ENCODE assay signal across 7 mouse cellular contexts in the genomic region with DNA sequence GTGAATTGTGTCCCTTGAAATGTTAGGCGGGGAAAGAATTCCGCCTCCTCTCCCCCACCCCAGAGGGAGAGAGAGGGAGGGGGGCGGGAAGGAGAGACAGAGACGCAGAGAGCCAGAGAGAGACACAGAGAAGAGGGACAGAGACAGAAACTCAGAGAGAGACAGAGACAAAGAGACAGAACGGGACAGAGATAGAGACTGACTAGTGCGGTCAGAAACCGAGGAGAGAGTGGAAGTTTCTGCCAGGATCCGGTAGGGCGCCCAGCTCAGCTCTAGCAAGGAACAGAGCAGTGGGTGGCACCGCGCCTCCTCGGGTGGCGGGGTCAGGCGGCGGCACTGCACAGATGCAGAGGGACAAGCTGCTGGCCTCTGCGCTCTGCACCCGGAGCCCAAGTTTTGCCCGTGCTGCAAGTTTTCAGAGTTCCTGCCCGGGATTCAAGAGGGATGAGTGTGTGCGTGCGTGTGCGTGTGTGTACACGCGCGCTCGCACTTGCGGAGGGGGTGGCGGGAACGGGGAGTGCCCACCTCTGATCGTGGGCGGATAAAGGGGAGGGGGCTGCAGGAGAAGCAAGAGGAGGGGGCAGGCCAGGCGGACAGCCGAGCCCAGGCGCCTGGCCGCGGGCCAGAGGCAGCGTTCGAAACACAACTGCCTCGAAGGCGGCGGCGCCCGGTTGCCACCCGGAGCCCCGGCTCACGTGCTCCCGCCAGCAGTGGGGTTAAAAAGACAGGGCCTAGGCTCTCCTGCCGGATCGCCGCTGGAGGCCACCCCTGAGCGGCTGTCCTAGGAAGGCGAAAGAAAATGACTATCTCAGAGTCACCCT. TPM values are rescaled to one million over a fixed set of nuclear protein-coding genes. Genes with fewer than 3 reads are reported as not detected.
A peak's percentile ranks its signal among the peaks of the same experiment; 100 is the strongest.
DNase-seq lines count a peak whose midpoint lies in the region; ATAC-seq lines count a peak whose summit lies in the region.

No protein-coding gene starts in this region.

- H3K9me3 ChIP-seq in embryonic facial prominence, embryonic 14.5 days (ENCODE audit: control insufficient read depth, low read length) = no peaks in the 10 kb centered on the region
- no peaks in the 10 kb centered on the region for H3K9me3 ChIP-seq in hindbrain, embryonic 13.5 days
- no peaks in the 10 kb centered on the region for H3K9me3 ChIP-seq in liver, embryonic 12.5 days (replicated peaks)
- H3K9me3 ChIP-seq in neural tube, embryonic 12.5 days = no peaks in the 10 kb centered on the region

- H3K36me3 ChIP-seq in embryonic facial prominence, embryonic 14.5 days (ENCODE audit: control insufficient read depth, insufficient read depth, low read length) = no peaks in the 10 kb centered on the region
- H3K36me3 ChIP-seq in hindbrain, embryonic 13.5 days = no peaks in the 10 kb centered on the region
- H3K36me3 ChIP-seq in liver, embryonic 12.5 days = no peaks in the 10 kb centered on the region
- no peaks in the 10 kb centered on the region for H3K36me3 ChIP-seq in neural tube, embryonic 12.5 days

- peak overlapping the region; percentile 99 for H3K4me2 ChIP-seq in embryonic facial prominence, embryonic 14.5 days (ENCODE audit: low read depth, low read length)
- H3K4me2 ChIP-seq in hindbrain, embryonic 13.5 days = peak overlapping the region; percentile 94
- H3K4me2 ChIP-seq in liver, embryonic 12.5 days = peak overlapping the region; percentile 79
- H3K4me2 ChIP-seq in neural tube, embryonic 12.5 days (replicated peaks) = peak overlapping the region; percentile 96

- H3K27ac ChIP-seq in embryonic facial prominence, embryonic 14.5 days (replicated peaks; ENCODE audit: low read depth, low read length) = peak overlapping the region; percentile 92
- H3K27ac ChIP-seq in hindbrain, embryonic 13.5 days = peak overlapping the region; percentile 49
- peak overlapping the region; percentile 80 for H3K27ac ChIP-seq in liver, embryonic 12.5 days
- no peak overlapping the region for H3K27ac ChIP-seq in neural tube, embryonic 12.5 days

- WGBS in embryonic facial prominence, embryonic 14.5 days = under 1% methylated on average over 48 of the region's 52 CpGs
- WGBS in hindbrain, embryonic 13.5 days = under 1% methylated on average over 51 of the region's 52 CpGs
- under 1% methylated on average over 49 of the region's 52 CpGs for WGBS in liver, embryonic 12.5 days (ENCODE audit: insufficient replicate concordance)
- under 1% methylated on average over 51 of the region's 52 CpGs for WGBS in neural tube, embryonic 12.5 days

- no peaks in the 10 kb centered on the region for H3K27me3 ChIP-seq in embryonic facial prominence, embryonic 14.5 days (replicated peaks; ENCODE audit: control insufficient read depth, insufficient read depth, low read length)
- peaks cover 21% of the 10 kb centered on the region for H3K27me3 ChIP-seq in hindbrain, embryonic 13.5 days
- H3K27me3 ChIP-seq in liver, embryonic 12.5 days (replicated peaks) = peaks cover 63% of the 10 kb centered on the region
- H3K27me3 ChIP-seq in neural tube, embryonic 12.5 days (replicated peaks) = no peaks in the 10 kb centered on the region

- intact Hi-C loops in left cerebral cortex, postnatal 36 days (cut with DNase I) = loop anchor here (5.0 kb wide), 1 partner anchor 76 kb away; no protein-coding TSS in a partner anchor

- peak overlapping the region; percentile 75 for H3K4me3 ChIP-seq in embryonic facial prominence, embryonic 14.5 days (ENCODE audit: low read depth, low read length)
- peak overlapping the region; percentile 74 for H3K4me3 ChIP-seq in hindbrain, embryonic 13.5 days
- peak overlapping the region; percentile 65 for H3K4me3 ChIP-seq in liver, embryonic 12.5 days
- H3K4me3 ChIP-seq in neural tube, embryonic 12.5 days = peak overlapping the region; percentile 79

- no peaks in the 10 kb centered on the region for H3K4me1 ChIP-seq in embryonic facial prominence, embryonic 14.5 days (ENCODE audit: control insufficient read depth, insufficient read depth, low read length)
- H3K4me1 ChIP-seq in hindbrain, embryonic 13.5 days (replicated peaks) = peaks cover 42% of the 10 kb centered on the region
- H3K4me1 ChIP-seq in liver, embryonic 12.5 days = peaks cover 12% of the 10 kb centered on the region
- peaks cover 25% of the 10 kb centered on the region for H3K4me1 ChIP-seq in neural tube, embryonic 12.5 days

- peak; percentile 2 to 17 for DNase-seq in B cell, adult 2 months
- peak; percentile 42 for DNase-seq in MN1 (ENCODE audit: low spot score)
- DNase-seq in embryonic facial prominence, embryonic 14.5 days (ENCODE audit: low spot score) = peak; percentile 87
- no peak for DNase-seq in left cerebral cortex, postnatal 36 days (ENCODE audit: low spot score in 2 of 2)

- peak overlapping the region; percentile 96 for H3K9ac ChIP-seq in embryonic facial prominence, embryonic 14.5 days (ENCODE audit: low read depth, low read length)
- H3K9ac ChIP-seq in hindbrain, embryonic 13.5 days = peak overlapping the region; percentile 80
- H3K9ac ChIP-seq in liver, embryonic 12.5 days = peak overlapping the region; percentile 76
- H3K9ac ChIP-seq in neural tube, embryonic 12.5 days = peak overlapping the region; percentile 90

- peak; percentile 73 for ATAC-seq in embryonic facial prominence, embryonic 14.5 days (ENCODE audit: low read depth)
- ATAC-seq in hindbrain, embryonic 13.5 days (ENCODE audit: low FRiP score) = peak; percentile 59
- peak; percentile 64 for ATAC-seq in liver, embryonic 12.5 days
- ATAC-seq in neural tube, embryonic 12.5 days (ENCODE audit: low FRiP score, low read depth) = peak; percentile 62

RNA-seq across cellular contexts. Expression of gene Hmga2, which starts 0.5 kb away (rescaled TPM):
- 11.1 and 18.0 TPM in 2 replicates for polyA plus RNA-seq in embryonic facial prominence, embryonic 14.5 days (2014; fragmentation: Nextera tagmentation; extraction: Ambion mirVana)
- 4.3 and 5.1 TPM in 2 replicates for polyA plus RNA-seq in hindbrain, embryonic 13.5 days (2015; fragmentation: Nextera tagmentation; extraction: Ambion mirVana)
- 16.1 TPM in 2 replicates for polyA plus RNA-seq in liver, embryonic 12.5 days (2016; fragmentation: Nextera tagmentation; extraction: Ambion mirVana)
- polyA plus RNA-seq in neural tube, embryonic 12.5 days (2016; fragmentation: Nextera tagmentation; extraction: Ambion mirVana) = 24.7 and 29.9 TPM in 2 replicates
- total RNA-seq in left cerebral cortex, postnatal 36 days (2021) = under 1 TPM; 0.20 to 0.34 TPM

Comparison
In these comparisons a context has a peak if more than half of its experiments do, and no peak if none do; other contexts are left out.
1. DNase-seq: peak in B cell, adult 2 months (2 of 2), MN1 (single experiment) and embryonic facial prominence, embryonic 14.5 days (single experiment); none in left cerebral cortex, postnatal 36 days (0 of 2).
2. Peak in every context shown above with its lines, with median percentiles within 50 percentile points of each other: ATAC-seq, H3K4me2 ChIP-seq, H3K4me3 ChIP-seq and H3K9ac ChIP-seq.